Mouse (Mus musculus) CH12.LX (cell line): Measurements from ENCODE around the gene Pianp. TPM values are rescaled to one million over a fixed set of nuclear protein-coding genes. Genes with fewer than 3 reads are reported as not detected.

ENCODE experiments used
- DNase-seq: peaks from one replicate; pipeline ENCODE4 v3.0.0-alpha.2; 2013; ENCODE audit errors: extremely low read depth
- H3K27ac ChIP-seq: 2 replicates; pipeline ENCODE4 v1.5.1; 2012; ENCODE audit warnings: low read depth, mild to moderate bottlenecking, control low read depth, moderate library complexity; ENCODE audit not compliant: insufficient read depth
- H3K27me3 ChIP-seq: replicated peaks from 2 replicates; pipeline ENCODE3; 2012; ENCODE audit warnings: inconsistent platforms
- H3K36me3 ChIP-seq, 2 experiments: replicated peaks in 1 of 2; 2 replicates each; pipeline versions ENCODE3 to v1.6.1; 2012; ENCODE audit warnings: inconsistent platforms in 1 of 2, low read length in 1 of 2, mild to moderate bottlenecking in 1 of 2, mixed read lengths in 1 of 2, moderate library complexity in 1 of 2; ENCODE audit not compliant: control insufficient read depth in 1 of 2, insufficient read depth in 1 of 2
- H3K4me1 ChIP-seq, 2 experiments: 2 replicates each; pipeline ENCODE4 v1.6.1; 2012; ENCODE audit warnings: inconsistent platforms in 1 of 2, moderate library complexity in 1 of 2; ENCODE audit not compliant: insufficient read depth in 2 of 2, control insufficient read depth in 1 of 2
- H3K4me2 ChIP-seq: 2 replicates; pipeline ENCODE4 v1.6.1; 2012; ENCODE audit warnings: low read depth, mild to moderate bottlenecking, control low read depth; ENCODE audit not compliant: poor library complexity, insufficient read depth, severe bottlenecking
- H3K4me3 ChIP-seq, 3 experiments: fragments of 150-350 bp in 1 of 3; sonication (generic) in 1 of 3; replicated peaks in 1 of 3; 2 replicates each; pipeline versions ENCODE3 to v1.5.1; 2011 to 2012; ENCODE audit warnings: low read depth in 2 of 3, low read length in 2 of 3, mild to moderate bottlenecking in 2 of 3, moderate library complexity in 2 of 3, control low read depth in 1 of 3, improper control_type of control experiment in 1 of 3, inconsistent platforms in 1 of 3, mixed read lengths in 1 of 3; ENCODE audit not compliant: poor library complexity in 1 of 3
- H3K79me2 ChIP-seq: replicated peaks from 2 replicates; pipeline ENCODE4 v1.6.1; 2012; ENCODE audit warnings: mild to moderate bottlenecking, moderate library complexity; ENCODE audit not compliant: control insufficient read depth, poor library complexity, insufficient read depth, severe bottlenecking; ENCODE audit errors: extremely low read depth
- H3K9ac ChIP-seq: 2 replicates; pipeline ENCODE4 v1.6.1; 2012; ENCODE audit warnings: low read depth, mild to moderate bottlenecking, control low read depth, moderate library complexity; ENCODE audit not compliant: insufficient read depth
- H3K9me3 ChIP-seq: replicated peaks from 2 replicates; pipeline ENCODE3; 2012; ENCODE audit warnings: low read length, inconsistent platforms, mixed read lengths
- BHLHE40 ChIP-seq: IDR thresholded peaks from 2 replicates; pipeline ENCODE4 v1.6.1; 2011; ENCODE audit warnings: mild to moderate bottlenecking, low read depth, low read length, improper control_type of control experiment
- CHD1 ChIP-seq: IDR thresholded peaks from 2 replicates; pipeline ENCODE4 v1.6.1; 2012; ENCODE audit warnings: low read depth, low read length, improper control_type of control experiment, inconsistent platforms
- CHD2 ChIP-seq: IDR thresholded peaks from 2 replicates; pipeline ENCODE4 v1.6.1; 2011; ENCODE audit warnings: low read length, improper control_type of control experiment
- ELF1 ChIP-seq: IDR thresholded peaks from 2 replicates; pipeline ENCODE4 v1.6.1; 2014; ENCODE audit warnings: low read depth, mild to moderate bottlenecking, inconsistent platforms, low read length, improper control_type of control experiment
- GABPA ChIP-seq: IDR thresholded peaks from 2 replicates; pipeline ENCODE4 v1.6.1; 2012; ENCODE audit warnings: low read depth, low read length, improper control_type of control experiment, inconsistent platforms; ENCODE audit not compliant: insufficient replicate concordance
- KAT2A ChIP-seq: IDR thresholded peaks from 2 replicates; pipeline ENCODE4 v1.6.1; 2012; ENCODE audit warnings: low read length, improper control_type of control experiment, inconsistent platforms; ENCODE audit not compliant: insufficient replicate concordance
- MAFK ChIP-seq: IDR thresholded peaks from 2 replicates; pipeline ENCODE4 v1.6.1; 2011; ENCODE audit warnings: low read length, improper control_type of control experiment; ENCODE audit not compliant: insufficient replicate concordance
- MAZ ChIP-seq: IDR thresholded peaks from 2 replicates; pipeline ENCODE4 v1.6.1; 2012; ENCODE audit warnings: low read depth, mild to moderate bottlenecking, inconsistent platforms, low read length, improper control_type of control experiment, moderate library complexity
- MYC ChIP-seq: IDR thresholded peaks from 2 replicates; pipeline ENCODE4 v1.6.1; 2011; ENCODE audit warnings: low read depth, mild to moderate bottlenecking, improper control_type of control experiment, low read length
- NRF1 ChIP-seq: IDR thresholded peaks from 2 replicates; pipeline ENCODE4 v1.6.1; 2014; ENCODE audit warnings: low read depth, mild to moderate bottlenecking, inconsistent platforms, low read length, improper control_type of control experiment, moderate library complexity
- POLR2A ChIP-seq: IDR thresholded peaks from 2 replicates; pipeline ENCODE4 v1.6.1; 2011; ENCODE audit warnings: low read depth, mild to moderate bottlenecking, improper control_type of control experiment, low read length
- RAD21 ChIP-seq: IDR thresholded peaks from 2 replicates; pipeline ENCODE4 v1.6.1; 2011; ENCODE audit warnings: low read depth, mild to moderate bottlenecking, low read length, improper control_type of control experiment, moderate library complexity
- RCOR1 ChIP-seq: conservative IDR thresholded peaks from 2 replicates; pipeline ENCODE4 v1.6.1; 2012; ENCODE audit warnings: low read depth, mild to moderate bottlenecking, inconsistent platforms, low read length, improper control_type of control experiment
- TBP ChIP-seq: conservative IDR thresholded peaks from 2 replicates; pipeline ENCODE4 v1.6.1; 2011; ENCODE audit warnings: low read depth, low read length, improper control_type of control experiment
- TCF12 ChIP-seq: IDR thresholded peaks from 2 replicates; pipeline ENCODE4 v1.6.1; 2014; ENCODE audit warnings: low read depth, mild to moderate bottlenecking, inconsistent platforms, low read length, improper control_type of control experiment
- ZKSCAN1 ChIP-seq: IDR thresholded peaks from 2 replicates; pipeline ENCODE4 v1.6.1; 2012; ENCODE audit warnings: low read depth, inconsistent platforms, low read length, improper control_type of control experiment, borderline replicate concordance
- ZNF384 ChIP-seq: IDR thresholded peaks from 2 replicates; pipeline ENCODE4 v1.6.1; 2012; ENCODE audit warnings: low read depth, low read length, improper control_type of control experiment, inconsistent platforms
- dilution Hi-C: fragments of 300-500 bp; cut with MboI; formaldehyde crosslinking; loops from 2 replicates; pipeline ENCODE4 v1.14.3; 2020; ENCODE audit warnings: low sequenced_read_pairs; ENCODE audit not compliant: extremely low pct_unique_long_range_greater_than_20kb, extremely low pct_ligation_motif_present
- in situ Hi-C: fragments of 300-500 bp; cut with MboI; formaldehyde crosslinking; loops from 3 replicates; pipeline ENCODE4 v1.14.3; 2019; ENCODE audit warnings: low sequenced_read_pairs, low pct_ligation_motif_present, low pct_unique_long_range_greater_than_20kb, mixed read lengths
- polyA plus RNA-seq: library from polyadenylated mRNA; unstranded; fragments of >175 nt; gene quantifications from 2 replicates; pipeline ENCODE4 v1.2.1, GENCODE M21; 2012; ENCODE audit warnings: low read depth; ENCODE audit not compliant: insufficient read length
- total RNA-seq, 2 experiments: library from RNA; depleted of rRNA; stranded (reverse); fragments of 300-350 nt in 1 of 2; fragments of >200 nt in 1 of 2; gene quantifications; 2 replicates each; pipeline ENCODE4 v1.2.3; 2012 to 2014

The Pianp gene
- total and polyA plus RNA-seq, 3 experiments: 0.08 TPM; not detected in 2

DNA sequence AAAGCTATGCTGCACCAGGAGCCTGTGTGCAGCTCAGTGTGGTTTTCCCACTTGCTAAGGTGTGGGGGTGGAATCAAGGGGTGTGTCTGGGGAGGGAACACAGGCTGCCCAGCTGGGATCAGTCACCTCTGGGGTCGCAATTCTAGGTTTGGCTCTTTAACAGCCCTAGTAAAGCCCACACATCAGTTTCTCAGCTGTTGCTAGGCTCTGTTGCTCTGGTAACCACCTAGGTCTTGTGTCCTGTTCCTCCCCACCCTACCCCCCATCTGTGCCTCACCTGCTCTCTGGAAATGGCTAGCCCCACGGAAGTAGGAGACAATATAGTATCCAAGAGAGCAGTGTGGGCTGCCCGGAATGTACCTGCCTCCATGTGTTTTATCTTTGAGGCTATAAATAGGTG lies 7.2 kb downstream of the Pianp start:
- Histone ChIP-seq H3K79me2 (no peaks in the 10 kb centered on the region), H3K27ac (no peak overlapping the region), H3K27me3 (peaks cover 11% of the 10 kb centered on the region), H3K9ac (no peak overlapping the region), H3K36me3 (no peaks in the 10 kb centered on the region), H3K4me2 (no peak overlapping the region), H3K9me3 (no peaks in the 10 kb centered on the region), H3K4me1 (peaks cover 0 to 27% of the 10 kb centered on the region in 2 experiments; a peak in 2 of 4 replicates), H3K4me3 (no peak overlapping the region)
- TF ChIP-seq KAT2A (no peak), TBP (no peak), ZKSCAN1 (no peak), CHD1 (no peak), BHLHE40 (no peak), ZNF384 (no peak), NRF1 (no peak), POLR2A (no peak), MAZ (no peak), MYC (no peak), GABPA (no peak), CHD2 (no peak), TCF12 (no peak)
- in situ Hi-C loops (no loop called here), dilution Hi-C loops (no loop called here)
- DNase-seq: no peak

DNA sequence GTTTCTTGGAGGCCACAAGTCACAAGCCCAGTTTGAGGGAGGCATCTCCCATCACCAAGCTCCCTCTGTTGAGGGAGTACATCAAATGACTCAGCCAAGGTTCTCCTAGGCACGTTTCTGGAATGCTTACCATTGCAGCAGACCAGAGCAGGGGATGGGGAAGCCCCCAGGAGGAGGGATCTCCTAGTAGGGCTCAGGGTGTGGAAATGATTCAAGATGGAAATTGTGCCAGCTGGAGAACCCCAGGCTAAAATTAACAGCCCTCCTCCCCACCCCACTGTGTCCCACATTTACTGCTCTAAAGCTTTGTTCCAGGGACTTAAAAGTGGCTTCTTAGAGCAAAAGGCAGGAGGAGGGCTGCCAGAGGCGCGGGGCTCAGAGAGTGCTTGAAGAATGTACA lies 8.6 kb downstream of the Pianp start:
- no peak overlapping the region for H3K4me2 ChIP-seq
- peaks cover 0 to 27% of the 10 kb centered on the region in 2 experiments; a peak in 2 of 4 replicates for H3K4me1 ChIP-seq
- no peak overlapping the region for H3K27ac ChIP-seq
- H3K36me3 ChIP-seq: no peaks in the 10 kb centered on the region
- no peak overlapping the region for H3K4me3 ChIP-seq
- H3K9me3 ChIP-seq: no peaks in the 10 kb centered on the region
- no peak for TF ChIP-seq ELF1
- no peak for TF ChIP-seq RAD21
- TF ChIP-seq MAFK: no peak
- peak; percentile 41 for TF ChIP-seq BHLHE40
- no peak for TF ChIP-seq CHD1
- TF ChIP-seq RCOR1: no peak
- no peak for TF ChIP-seq ZNF384
- dilution Hi-C loops (no loop called here), in situ Hi-C loops (no loop called here)
- no peak overlapping the region for H3K9ac ChIP-seq
- H3K27me3 ChIP-seq: peaks cover 4% of the 10 kb centered on the region
- peaks cover 3% of the 10 kb centered on the region for H3K79me2 ChIP-seq
- DNase-seq: no peak
